Mouse (Mus musculus): ENCODE measurements around the gene Rora.

DNA sequence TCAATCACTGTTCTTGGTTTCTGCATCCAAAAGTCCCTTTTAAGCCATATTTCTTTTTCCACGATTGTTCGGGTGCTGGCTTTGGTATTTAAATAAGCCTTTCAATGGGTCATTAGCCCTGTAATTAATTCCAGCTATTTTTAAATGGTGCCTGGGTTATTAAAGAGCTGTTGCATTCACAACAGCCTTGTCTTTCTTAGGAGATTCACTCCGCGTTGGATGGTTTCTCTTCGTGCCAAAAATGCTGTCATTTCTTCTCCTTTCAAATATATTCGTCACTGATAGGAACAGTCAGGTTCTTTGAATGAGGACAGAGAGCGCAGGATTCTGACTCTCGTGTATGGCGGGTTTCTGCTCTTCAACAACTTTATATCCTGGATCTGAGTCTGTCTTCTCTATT is 673.5 kb downstream of the Rora start:
- TF ChIP-seq CTCF (IDR thresholded peaks at IDR 0.05; ENCODE audit: control insufficient read depth, insufficient read depth, insufficient read length) (no peak), USF1 (IDR thresholded peaks at IDR 0.05; ENCODE audit: low read depth) (no peak), CEBPB (IDR thresholded peaks at IDR 0.05; ENCODE audit: low read depth) (no peak), MYOG (IDR thresholded peaks at IDR 0.05; ENCODE audit: control insufficient read depth, extremely low read depth, insufficient read length) (no peak), MYOD1 (IDR thresholded peaks at IDR 0.05; ENCODE audit: control insufficient read depth, insufficient read length, low read depth) (no peak), MAX (IDR thresholded peaks at IDR 0.05) (no peak)
